Mouse (Mus musculus) lung, embryonic 15.5 days (tissue): ENCODE data around the gene Gbf1. TPM values are rescaled to one million over a fixed set of nuclear protein-coding genes. Genes with fewer than 3 reads are reported as not detected.

ENCODE experiments used
- ATAC-seq: fragments of 200-750 bp; cut with Nextera tagmentation; 2 replicates; pipeline ENCODE4 v1.8.0; 2017; ENCODE audit warnings: moderate number of reproducible peaks, borderline replicate concordance; ENCODE audit not compliant: low FRiP score, low TSS enrichment; ENCODE audit errors: extremely low read depth
- H3K27ac ChIP-seq: fragments of 300-500 bp; sonication (generic); 2 replicates; pipeline ENCODE4 v1.5.1; 2015; ENCODE audit warnings: moderate library complexity, mild to moderate bottlenecking, inconsistent platforms
- H3K27me3 ChIP-seq: fragments of 300-500 bp; sonication (generic); 2 replicates; pipeline ENCODE4 v1.6.1; 2015; ENCODE audit warnings: inconsistent platforms
- H3K36me3 ChIP-seq: fragments of 300-500 bp; sonication (generic); 2 replicates; pipeline ENCODE4 v1.6.1; 2015; ENCODE audit warnings: inconsistent platforms
- H3K4me1 ChIP-seq: fragments of 300-500 bp; sonication (generic); 2 replicates; pipeline ENCODE4 v1.6.1; 2015; ENCODE audit warnings: inconsistent platforms
- H3K4me2 ChIP-seq: fragments of 300-500 bp; sonication (generic); 2 replicates; pipeline ENCODE4 v1.6.1; 2015; ENCODE audit warnings: inconsistent platforms, mild to moderate bottlenecking, moderate library complexity
- H3K4me3 ChIP-seq: fragments of 300-500 bp; sonication (generic); 2 replicates; pipeline ENCODE4 v1.5.1; 2015; ENCODE audit warnings: mild to moderate bottlenecking, inconsistent platforms
- H3K9ac ChIP-seq: fragments of 300-500 bp; sonication (generic); 2 replicates; pipeline ENCODE4 v1.6.1; 2015; ENCODE audit warnings: inconsistent platforms
- H3K9me3 ChIP-seq: fragments of 300-500 bp; sonication (generic); 2 replicates; pipeline ENCODE4 v1.6.1; 2016; ENCODE audit warnings: inconsistent platforms
- WGBS: fragments of 180-500 bp; shearing (Covaris S2); methylation state at CpG from one replicate; pipeline ENCODE4 v1.1.7; 2015; 5-methylcytosine and 5-hydroxymethylcytosine counted together
- polyA plus RNA-seq: library from polyadenylated mRNA; unstranded; fragments of >200 nt; fragmentation: Nextera tagmentation; extraction: Ambion mirVana; gene quantifications from 2 replicates; pipeline ENCODE4 v1.2.1, GENCODE M21; 2015

The Gbf1 gene
- polyA plus RNA-seq, 1 experiment from 2014 or later, result 65.0 TPM

DNA sequence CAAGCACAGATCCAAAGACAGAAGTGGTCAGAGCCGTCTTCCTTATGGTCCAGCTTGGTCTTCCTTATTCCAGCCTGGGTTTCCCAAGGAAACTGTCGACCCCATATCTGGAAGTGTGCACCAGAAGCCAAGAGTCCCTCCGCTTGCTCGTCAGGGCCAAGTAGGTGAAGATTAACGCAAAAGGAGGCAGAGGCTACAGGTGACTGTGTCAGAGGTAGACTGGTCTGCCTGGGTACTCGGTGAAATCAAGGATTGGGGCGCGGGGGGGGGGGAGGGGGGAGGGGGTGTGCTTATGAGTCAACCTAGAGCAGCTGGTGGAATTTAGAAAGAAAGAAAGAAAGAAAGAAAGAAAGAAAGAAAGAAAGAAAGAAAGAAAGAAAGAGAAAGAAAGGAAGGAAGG is 21.0 kb upstream of the Gbf1 start:
- 5% methylated on average over 7 of the region's 8 CpGs for WGBS
- H3K36me3 ChIP-seq, result no peaks in the 10 kb centered on the region
- peaks cover 70% of the 10 kb centered on the region for H3K27me3 ChIP-seq
- peak overlapping the region; percentile 27 for H3K4me3 ChIP-seq
- no peaks in the 10 kb centered on the region for H3K9me3 ChIP-seq
- ATAC-seq, result no peak
- no peak overlapping the region for H3K9ac ChIP-seq
- H3K27ac ChIP-seq, result no peak overlapping the region
- H3K4me2 ChIP-seq, result peak overlapping the region; percentile 53
- H3K4me1 ChIP-seq, result peaks cover 17% of the 10 kb centered on the region

- peak; percentile 49; the same call in 1 of the 2 replicates for ATAC-seq
Measured at GRCm38 (mm10) chr19:46131694-46132525, 20.4 kb upstream of the Gbf1 start, which contains the start of gene Elovl3. Gene Elovl3 (plus strand): TSS chr19:46131897.

GRCm38 (mm10) chr19:46132577-46132976 is 19.7 kb upstream of the Gbf1 start:
- Histone ChIP-seq H3K27ac (no peak overlapping the region), H3K4me2 (no peak overlapping the region), H3K4me3 (no peak overlapping the region), H3K27me3 (peaks cover 83% of the 10 kb centered on the region), H3K9me3 (no peaks in the 10 kb centered on the region), H3K36me3 (no peaks in the 10 kb centered on the region), H3K9ac (no peak overlapping the region), H3K4me1 (peaks cover 27% of the 10 kb centered on the region)
- ATAC-seq, result no peak
- WGBS, result 45% methylated on average over 6 of the region's 6 CpGs

More at GRCm38 (mm10) chr19:46131694-46132525, 20.4 kb upstream of the Gbf1 start, which contains the start of gene Elovl3:
- Histone ChIP-seq H3K9me3 (no peaks in the 10 kb centered on the region), H3K4me3 (peak within 1 kb of the TSS; percentile 27), H3K9ac (0 out of 2 replicates have a peak within 1 kb of the TSS, but pooled peaks have one; percentile 2), H3K27me3 (peaks cover 76% of the 10 kb centered on the region), H3K4me2 (peak within 1 kb of the TSS; percentile 53), H3K27ac (no peak within 1 kb of the TSS), H3K4me1 (peaks cover 23% of the 10 kb centered on the region), H3K36me3 (no peaks in the 10 kb centered on the region)
- WGBS, result 2% methylated on average over 31 of the region's 31 CpGs

DNA sequence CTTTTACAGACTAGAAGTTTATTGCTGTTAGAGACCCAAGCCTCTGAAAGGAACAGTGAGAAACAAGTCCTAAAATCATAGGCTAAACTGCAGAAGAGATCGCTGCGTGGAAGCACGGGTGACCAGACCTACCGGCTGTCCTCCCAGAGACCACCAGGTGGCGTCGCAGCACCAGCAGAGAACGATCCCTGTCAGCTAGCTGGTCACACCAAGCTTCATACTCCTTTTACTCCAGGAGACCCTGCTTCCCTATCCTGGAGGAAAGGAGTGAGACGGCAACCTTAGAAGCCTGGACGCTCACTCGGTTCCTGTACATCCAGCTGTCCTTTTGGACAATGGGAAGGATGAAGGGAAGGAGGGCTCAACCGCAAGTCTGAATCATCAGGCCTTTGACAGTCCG is 17.0 kb upstream of the Gbf1 start:
- H3K27me3 ChIP-seq, result peaks cover 89% of the 10 kb centered on the region
- H3K4me2 ChIP-seq, result peak overlapping the region; percentile 100
- H3K4me3 ChIP-seq, result peak overlapping the region; percentile 55
- H3K4me1 ChIP-seq, result peaks cover 27% of the 10 kb centered on the region
- peak overlapping the region; percentile 33; the same call in 1 of the 2 replicates for H3K9ac ChIP-seq
- H3K27ac ChIP-seq, result no peak overlapping the region
- under 1% methylated on average over 12 of the region's 12 CpGs for WGBS
- H3K36me3 ChIP-seq, result no peaks in the 10 kb centered on the region
- ATAC-seq, result peak; percentile 45; the same call in 1 of the 2 replicates
- no peaks in the 10 kb centered on the region for H3K9me3 ChIP-seq

DNA sequence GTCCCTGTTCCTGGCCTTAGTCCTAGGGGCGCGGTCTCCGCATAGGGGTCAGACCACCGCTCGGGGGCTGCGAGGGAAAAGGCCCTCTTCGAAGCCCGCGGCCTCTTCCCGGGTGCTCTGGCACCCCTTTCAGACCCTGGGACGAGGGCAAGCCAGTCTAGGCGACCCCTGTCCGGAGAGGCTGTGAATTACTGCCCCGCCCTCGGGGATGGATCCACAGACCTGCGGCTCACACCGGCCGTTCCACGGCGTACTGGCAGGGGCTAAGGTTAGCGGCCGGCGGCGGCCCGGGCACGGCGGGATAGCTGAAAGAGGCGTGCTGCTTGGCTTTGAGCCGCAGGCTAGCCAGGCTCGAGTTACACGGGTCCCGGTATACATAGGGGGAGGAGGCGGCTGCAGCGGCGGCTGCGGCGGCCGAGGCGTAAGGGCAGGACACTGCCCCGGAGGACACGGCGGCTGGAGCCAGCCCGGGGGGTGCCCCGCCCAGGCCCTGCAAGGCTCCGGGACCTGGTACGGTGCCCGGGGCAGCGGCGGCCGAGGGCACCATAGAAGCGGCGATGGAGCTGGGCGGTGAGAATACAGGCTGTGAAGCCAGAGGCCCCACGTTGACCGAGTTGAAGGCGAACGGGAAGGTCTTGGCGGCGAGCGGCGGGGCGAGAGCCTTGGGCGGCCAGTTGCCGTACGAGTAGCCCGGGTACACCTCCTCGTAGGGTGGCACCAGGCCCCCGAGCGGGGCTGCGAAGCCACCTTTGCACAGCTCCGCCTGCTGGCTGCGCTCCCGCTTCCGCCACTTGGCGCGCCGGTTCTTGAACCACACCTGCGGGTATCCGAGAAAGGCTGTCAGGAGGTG is 16.3 kb upstream of the Gbf1 start:
- Histone ChIP-seq H3K36me3 (no peaks in the 10 kb centered on the region), H3K27me3 (peaks cover 82% of the 10 kb centered on the region), H3K9ac (peak overlapping the region; percentile 33), H3K4me1 (peaks cover 32% of the 10 kb centered on the region), H3K9me3 (no peaks in the 10 kb centered on the region), H3K4me3 (peak overlapping the region; percentile 55), H3K27ac (no peak overlapping the region), H3K4me2 (peak overlapping the region; percentile 100)
- peak; percentile 61 for ATAC-seq
- under 1% methylated on average over 79 of the region's 79 CpGs for WGBS

DNA sequence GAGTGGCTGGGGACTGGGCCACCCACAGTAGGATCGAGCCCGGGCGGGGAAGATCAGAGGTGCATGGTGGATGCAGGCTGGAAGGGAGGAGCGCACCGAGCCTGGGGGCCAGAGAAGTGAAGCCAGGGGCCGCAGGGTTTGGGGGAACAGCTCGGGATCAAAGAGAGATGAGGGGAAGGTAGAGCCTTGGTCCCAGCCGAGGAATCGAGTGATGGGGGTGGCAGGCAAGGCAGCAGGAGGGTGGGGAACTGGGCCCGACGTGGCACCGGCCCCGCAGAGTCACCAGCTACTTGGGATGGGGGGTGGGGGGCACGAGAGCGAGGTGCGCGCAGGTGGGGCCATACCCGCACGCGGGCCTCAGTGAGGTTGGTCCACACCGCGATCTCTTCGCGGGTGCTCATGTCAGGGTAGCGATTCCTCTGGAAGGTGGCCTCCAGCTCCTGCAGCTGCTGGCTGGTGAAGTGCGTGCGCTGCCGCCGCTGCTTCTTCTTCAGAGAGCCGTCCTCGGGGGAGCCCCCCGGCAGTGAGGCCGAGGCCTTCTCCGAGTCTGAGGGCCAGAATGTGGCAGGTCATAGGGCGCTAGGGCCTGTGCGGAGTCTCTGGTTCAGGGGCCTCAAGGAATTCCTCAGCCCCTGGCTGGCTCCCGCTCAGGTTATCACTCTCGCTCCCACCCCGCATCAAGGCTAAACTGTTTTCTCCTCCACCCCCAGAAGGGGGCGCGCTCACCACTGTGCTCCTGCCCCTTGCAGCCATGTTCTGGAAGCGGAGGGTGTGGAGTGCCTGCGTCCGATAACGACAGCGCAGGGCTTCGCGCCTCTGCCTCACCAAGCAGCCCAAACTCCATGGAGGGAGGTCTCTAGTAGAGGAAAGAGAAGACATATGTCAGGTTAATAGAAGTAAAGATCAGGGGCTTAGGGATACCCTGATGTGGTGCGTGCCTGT is 15.4 kb upstream of the Gbf1 start:
- Histone ChIP-seq H3K27me3 (peaks cover 78% of the 10 kb centered on the region), H3K9me3 (no peaks in the 10 kb centered on the region), H3K27ac (no peak overlapping the region), H3K4me1 (peaks cover 32% of the 10 kb centered on the region), H3K4me2 (peak overlapping the region; percentile 100), H3K36me3 (no peaks in the 10 kb centered on the region), H3K4me3 (peak overlapping the region; percentile 55), H3K9ac (peak overlapping the region; percentile 33; the same call in 1 of the 2 replicates)
- no peak for ATAC-seq
- WGBS, result 2% methylated on average over 49 of the region's 49 CpGs

DNA sequence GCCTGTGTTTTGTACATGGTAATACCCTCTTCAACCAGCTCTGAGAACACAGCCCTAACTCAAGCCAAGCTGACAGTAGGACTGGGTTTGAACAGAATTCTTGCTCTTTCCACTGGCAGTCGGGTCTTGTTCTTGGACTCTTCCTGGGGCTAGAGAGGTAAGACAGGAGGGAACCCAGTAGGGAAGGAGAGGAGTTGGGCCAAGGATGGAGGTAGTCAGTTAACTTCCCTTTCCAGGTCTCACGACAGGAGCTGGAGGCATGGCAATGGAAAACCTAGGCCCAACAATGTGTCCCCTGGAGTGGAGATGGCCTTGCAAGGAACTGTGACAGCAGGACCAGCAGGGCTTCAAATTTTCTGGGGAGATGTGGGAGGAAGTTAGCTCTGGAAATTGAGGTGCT is 12.0 kb upstream of the Gbf1 start:
- Histone ChIP-seq H3K27me3 (peaks cover 68% of the 10 kb centered on the region), H3K36me3 (no peaks in the 10 kb centered on the region), H3K9me3 (no peaks in the 10 kb centered on the region), H3K4me3 (no peak overlapping the region), H3K4me2 (no peak overlapping the region), H3K27ac (no peak overlapping the region), H3K9ac (no peak overlapping the region), H3K4me1 (peaks cover 32% of the 10 kb centered on the region)
- ATAC-seq, result no peak
- WGBS, result 86% methylated on average over 2 of the region's 2 CpGs

DNA sequence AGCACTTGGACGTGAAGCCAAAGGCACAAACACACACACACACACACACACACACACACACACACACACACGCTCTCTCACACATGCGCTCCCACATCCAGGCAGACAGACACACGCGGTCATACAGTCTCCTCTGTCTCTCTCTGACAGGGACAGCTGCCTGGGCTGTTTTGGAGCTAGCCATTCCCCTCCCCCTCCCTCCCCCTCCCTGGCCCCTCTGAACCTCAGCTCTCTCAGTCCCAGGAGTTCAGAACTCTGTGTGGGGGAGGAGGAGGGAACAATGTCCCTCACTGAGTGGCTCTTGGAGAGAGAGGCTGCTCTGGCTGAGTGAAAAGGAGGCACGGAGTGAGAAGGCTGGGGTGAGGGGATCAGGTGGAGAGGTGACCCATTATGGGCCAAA is 11.2 kb upstream of the Gbf1 start:
- 14% methylated on average over 6 of the region's 6 CpGs for WGBS
- Histone ChIP-seq H3K9me3 (no peaks in the 10 kb centered on the region), H3K36me3 (no peaks in the 10 kb centered on the region), H3K4me2 (no peak overlapping the region), H3K9ac (no peak overlapping the region), H3K4me3 (no peak overlapping the region), H3K4me1 (peaks cover 25% of the 10 kb centered on the region), H3K27ac (no peak overlapping the region), H3K27me3 (peaks cover 68% of the 10 kb centered on the region)
- ATAC-seq, result peak; percentile 21; the same call in 1 of the 2 replicates

DNA sequence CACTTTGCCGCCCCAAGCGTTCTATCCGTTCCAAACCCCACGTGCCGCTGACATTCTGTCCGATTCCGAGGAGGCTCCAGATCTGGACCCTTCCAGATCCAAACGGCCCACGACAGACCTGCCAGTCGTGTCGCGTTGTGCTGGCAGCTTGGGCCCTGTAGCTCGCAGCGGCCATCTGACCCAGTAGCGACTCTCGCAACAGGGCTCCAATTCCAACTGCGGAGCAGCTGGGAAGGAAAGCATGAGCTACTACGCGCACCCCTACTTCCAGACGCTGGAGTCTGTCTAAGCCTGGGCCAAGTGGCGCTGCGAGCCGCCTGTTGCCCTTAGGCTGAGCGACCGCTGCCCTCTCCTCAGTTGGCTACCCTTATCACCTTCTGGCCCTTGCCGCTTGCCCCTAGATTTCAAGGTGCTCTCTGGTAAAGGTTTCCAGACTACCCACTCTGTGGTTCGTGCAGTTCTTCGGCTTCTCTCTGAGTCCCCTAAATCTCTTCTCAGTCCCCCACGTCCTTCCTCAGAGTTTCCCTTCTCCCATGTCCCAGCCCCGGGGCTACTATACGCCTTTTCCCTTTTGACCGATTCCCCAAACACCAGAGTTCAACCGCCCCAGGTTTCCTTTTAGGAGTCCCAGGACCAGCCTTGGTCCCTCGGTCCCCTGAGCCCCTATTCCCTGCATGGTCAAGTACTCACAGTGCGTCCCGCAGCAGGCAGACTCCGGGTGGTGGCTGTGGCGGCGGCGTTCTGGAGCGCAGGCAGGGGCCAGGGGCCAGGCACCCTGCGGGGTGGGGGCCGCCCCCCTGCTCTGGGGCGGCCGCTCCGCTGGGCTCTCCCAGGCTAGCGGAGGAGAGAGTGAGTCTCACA is 4.6 kb upstream of the Gbf1 start, which contains the start of gene Pitx3:
Gene Pitx3 (minus strand): TSS at position 816 of the 861 bp plus-strand sequence.
- peaks cover 74% of the 10 kb centered on the region for H3K27me3 ChIP-seq
- no peak for ATAC-seq
- peak within 1 kb of the TSS; percentile 62 for H3K4me3 ChIP-seq
- no peaks in the 10 kb centered on the region for H3K36me3 ChIP-seq
- no peak within 1 kb of the TSS for H3K27ac ChIP-seq
- H3K9me3 ChIP-seq, result no peaks in the 10 kb centered on the region
- peaks cover 23% of the 10 kb centered on the region for H3K4me1 ChIP-seq
- H3K9ac ChIP-seq, result peak within 1 kb of the TSS; percentile 16; the same call in 1 of the 2 replicates
- WGBS, result 2% methylated on average over 47 of the region's 47 CpGs
- H3K4me2 ChIP-seq, result peak within 1 kb of the TSS; percentile 96

- H3K4me3 ChIP-seq, result peak overlapping the region; percentile 62
- peaks cover 71% of the 10 kb centered on the region for H3K27me3 ChIP-seq
- peak overlapping the region; percentile 96 for H3K4me2 ChIP-seq
- H3K4me1 ChIP-seq, result peaks cover 27% of the 10 kb centered on the region
- no peaks in the 10 kb centered on the region for H3K36me3 ChIP-seq
- H3K9me3 ChIP-seq, result no peaks in the 10 kb centered on the region
- peak; percentile 84 for ATAC-seq
- H3K9ac ChIP-seq, result peak overlapping the region; percentile 16; the same call in 1 of the 2 replicates
- WGBS, result 0% methylated on average over 27 of the region's 27 CpGs
- no peak overlapping the region for H3K27ac ChIP-seq
Measured at GRCm38 (mm10) chr19:46148372-46148760, 3.9 kb upstream of the Gbf1 start.
